Mouse (Mus musculus) frontal cortex, postnatal 36 days (tissue): ENCODE measurements around the gene Usp42.

Experiments used
- DNase-seq, 2 experiments: peaks; one replicate each; pipeline ENCODE4 v3.0.0; 2022; ENCODE audit warnings: low spot score in 2 of 2

Usp42 gene

GRCm38 (mm10) chr5:143732180-143732891 is at the start of gene Usp42:
Gene Usp42 (minus strand): TSS chr5:143732280.
- DNase-seq, result peak; percentile 95 to 97

- DNase-seq, result no peak
Measured at GRCm38 (mm10) chr5:143760508-143760907, 28.4 kb upstream of the Usp42 start.

GRCm38 (mm10) chr5:143759554-143759953 is 27.5 kb upstream of the Usp42 start:
- DNase-seq, result no peak

- DNase-seq, result peak; percentile 91 to 96
Measured at GRCm38 (mm10) chr5:143757755-143758443, 25.8 kb upstream of the Usp42 start.

DNA sequence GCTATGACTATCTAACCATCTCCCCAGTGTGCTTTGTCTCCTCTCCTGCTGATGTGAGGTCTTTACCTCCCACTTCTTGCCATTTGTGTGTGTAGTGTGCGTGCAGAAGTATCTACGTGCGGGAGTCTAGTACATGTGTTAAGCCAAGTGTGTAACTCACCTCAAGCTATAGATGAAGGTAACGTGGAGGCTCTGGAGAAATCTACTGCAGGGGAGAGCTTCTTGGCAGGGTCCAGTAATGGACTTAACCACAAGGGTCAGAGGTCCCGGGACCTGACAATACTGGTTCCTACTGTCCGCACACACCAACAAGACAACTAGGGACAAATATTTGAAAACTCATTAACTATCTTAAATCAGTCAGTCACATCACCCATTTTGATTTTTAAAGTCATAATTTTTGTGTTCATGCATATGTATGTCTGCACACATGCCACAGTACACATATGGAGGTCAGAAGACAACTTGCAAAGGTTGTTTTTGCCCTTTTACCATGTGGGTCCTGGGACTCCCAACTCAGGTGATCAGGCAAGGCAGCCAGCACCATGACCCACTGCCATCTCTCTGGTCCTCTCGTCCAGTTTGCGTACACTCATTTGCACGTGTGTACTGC is 23.6 kb upstream of the Usp42 start:
- no peak for DNase-seq

DNA sequence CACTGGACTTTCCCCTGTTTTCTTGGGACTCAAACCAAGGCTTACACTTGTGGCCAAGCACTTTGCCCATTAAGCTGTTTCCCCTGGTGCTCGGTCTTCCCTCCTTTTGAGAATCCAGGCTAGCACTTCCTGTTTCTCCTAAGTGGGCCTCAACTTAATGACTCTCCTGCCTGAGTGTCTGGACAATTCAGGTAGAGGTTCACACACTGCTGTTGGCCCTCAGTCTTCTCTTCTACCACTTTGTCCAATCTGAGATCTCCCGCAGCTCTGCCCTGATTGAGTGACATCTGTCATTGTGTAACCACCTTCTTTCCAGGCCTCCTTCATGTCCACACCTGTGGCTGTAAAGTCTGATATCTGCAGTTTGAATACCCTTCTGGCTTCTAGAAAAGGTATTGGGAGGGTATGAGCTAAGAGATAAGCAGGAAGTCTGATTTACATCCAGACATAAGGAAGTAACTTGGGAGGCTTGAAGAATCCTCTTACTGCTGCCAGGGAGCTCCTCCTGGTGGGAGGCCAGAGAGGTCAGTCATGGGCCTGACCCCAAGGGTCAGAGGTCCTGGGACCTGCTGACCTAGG is 17.6 kb upstream of the Usp42 start:
- DNase-seq, result no peak

GRCm38 (mm10) chr5:143731483-143732112 is 482 bp downstream of the Usp42 start:
- DNase-seq, result no peak

DNA sequence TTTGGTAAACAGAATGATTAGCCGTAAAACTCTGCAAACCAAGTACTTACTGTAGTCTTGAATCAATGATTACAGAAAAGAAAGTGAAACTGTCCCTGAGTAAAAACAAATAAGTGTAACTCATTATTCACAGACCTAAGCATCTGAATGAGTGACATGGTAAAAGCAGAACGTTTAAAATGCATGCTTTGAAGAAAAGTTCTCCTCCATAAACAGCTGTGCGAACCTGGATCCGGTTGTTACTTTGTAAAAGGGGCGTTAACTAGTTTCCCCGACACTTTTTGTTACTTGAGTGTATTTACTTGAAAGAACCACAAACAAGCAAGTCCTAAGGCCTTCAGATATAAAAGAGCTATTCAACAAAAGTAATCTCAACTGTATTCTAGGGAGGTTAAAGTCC is 1.2 kb downstream of the Usp42 start:
- no peak for DNase-seq

- DNase-seq, result no peak
Measured at GRCm38 (mm10) chr5:143721962-143722361, 10.1 kb downstream of the Usp42 start.

- no peak for DNase-seq
Measured at GRCm38 (mm10) chr5:143712011-143712800, 19.9 kb downstream of the Usp42 start.

DNA sequence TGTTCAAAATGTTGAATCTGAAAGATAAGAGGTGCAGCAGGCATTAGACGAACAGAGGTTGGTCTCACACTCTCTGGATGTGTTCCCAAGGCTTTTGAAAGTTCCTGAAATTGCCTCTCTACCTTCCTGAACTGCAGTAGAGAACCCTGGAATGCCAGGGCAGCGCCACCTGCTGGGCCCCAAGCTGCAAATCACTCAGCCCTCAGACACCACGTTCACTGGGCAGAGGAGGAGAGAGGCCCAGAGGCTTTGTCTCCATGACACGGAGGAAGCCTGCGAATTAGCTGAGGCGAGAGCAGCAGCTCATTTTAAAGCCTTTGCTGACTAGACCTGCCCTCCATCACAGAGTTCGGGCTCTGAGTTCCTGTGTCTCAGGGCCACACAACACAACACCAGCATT is 20.8 kb downstream of the Usp42 start:
- DNase-seq, result peak; percentile 56 to 77

DNA sequence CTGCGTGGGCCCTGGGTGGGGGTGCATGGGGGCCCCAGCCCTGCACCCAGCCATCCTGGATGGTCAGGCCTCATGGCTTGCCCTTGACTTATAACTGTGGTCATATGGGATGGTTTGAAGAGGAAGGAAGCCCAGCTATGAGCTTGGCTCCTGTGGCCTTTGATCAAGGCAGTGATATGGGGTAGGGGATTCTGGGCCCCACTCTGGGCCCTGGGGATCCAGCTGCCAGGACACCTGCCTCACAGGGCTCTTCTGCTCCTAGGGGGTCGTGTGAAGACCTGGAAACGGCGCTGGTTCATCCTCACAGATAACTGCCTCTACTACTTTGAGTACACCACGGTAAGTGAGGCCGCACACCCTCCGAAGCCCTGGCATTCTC is 25.3 kb downstream of the Usp42 start:
- DNase-seq, result no peak

DNA sequence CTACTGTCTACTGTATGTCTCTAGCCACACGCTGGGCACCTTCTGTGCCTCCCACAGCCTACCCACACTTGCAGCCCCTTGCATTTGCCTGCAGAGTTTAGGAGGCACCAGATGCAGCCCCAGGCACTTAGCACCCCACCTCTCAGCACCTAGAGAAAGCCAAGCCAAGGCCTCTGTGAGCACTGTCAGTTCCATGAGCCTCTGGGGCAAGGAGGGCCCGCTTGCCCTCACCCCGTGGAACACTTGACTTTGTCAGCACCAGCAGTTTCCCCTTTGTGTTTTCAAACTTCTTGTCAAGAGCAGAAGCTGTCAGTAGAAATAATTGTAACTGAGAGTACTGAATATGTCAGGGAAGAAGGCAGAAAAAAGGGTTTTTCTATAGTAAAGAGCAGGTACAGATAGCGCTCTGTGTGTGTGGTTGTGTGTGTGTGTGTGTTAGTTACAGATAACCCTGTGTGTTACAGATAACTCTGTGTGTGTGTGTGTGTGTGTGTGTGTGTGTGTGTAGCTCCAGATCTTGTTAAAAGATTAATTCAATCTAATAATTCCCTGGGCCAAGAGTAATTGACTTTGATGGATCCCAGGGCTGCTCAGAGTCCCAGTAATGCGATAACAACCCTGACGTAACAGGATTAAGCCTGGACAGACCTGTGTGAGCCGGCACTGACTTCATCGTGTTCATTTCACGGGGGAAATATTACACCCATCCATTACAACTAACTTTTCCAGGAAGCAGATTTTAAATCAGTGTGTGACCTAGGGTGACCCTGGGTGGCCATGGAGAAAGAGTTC is 25.9 kb downstream of the Usp42 start:
- DNase-seq, result no peak

DNA sequence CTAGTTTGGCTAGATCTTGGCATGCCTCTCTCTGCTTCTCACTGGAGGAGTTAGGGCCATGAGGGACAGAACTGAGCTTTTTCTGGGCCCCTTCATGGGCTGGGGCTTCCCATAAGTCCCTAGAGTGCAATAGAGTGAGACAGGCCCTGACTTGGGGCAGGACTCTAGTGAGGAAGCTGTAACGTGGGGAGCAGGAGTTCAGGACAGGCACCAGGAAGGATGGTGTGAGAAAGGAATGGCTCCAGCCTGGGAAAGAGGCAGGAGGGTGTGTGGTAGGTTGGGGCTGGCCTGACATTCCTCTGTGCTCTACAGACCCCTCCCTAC is 26.5 kb downstream of the Usp42 start:
- DNase-seq, result no peak

DNA sequence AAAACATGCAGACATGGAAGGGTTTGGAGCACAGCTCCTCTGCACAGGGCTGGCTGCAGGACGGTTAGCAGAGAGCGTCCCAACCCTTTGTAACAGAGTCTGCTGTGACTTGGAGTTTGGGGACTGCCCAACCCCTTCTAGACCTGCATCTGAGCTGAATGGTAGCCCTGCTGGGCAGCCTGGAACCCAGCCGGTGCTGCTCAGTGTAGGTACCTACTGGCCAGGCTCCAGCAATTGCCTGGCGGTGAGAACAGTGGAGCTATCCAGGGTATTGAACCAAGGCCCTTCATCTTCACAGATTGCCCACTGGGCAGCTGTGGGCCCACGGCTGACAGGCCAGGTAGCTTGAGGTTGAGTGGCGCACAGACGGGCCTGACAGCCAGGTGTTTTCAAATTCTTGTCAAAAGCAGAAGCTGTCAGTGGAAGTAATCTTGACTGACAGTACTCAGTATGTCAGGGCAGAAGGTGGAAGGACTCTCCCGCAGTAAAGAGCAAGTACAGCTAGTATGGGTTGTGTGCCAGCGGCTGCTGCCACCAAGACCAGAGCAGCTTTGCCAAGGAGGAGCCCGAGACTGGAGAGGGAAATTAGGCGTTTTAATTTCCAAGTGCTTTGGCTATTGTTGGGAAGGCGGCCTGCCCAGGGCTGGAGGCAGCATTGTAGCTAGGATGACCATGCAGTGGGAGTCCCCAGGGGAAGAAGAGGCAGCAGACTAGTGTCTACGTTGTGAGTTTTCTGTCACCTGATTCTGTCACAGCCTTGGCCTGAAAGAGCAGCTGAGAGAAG is 27.0 kb downstream of the Usp42 start:
- no peak for DNase-seq

GRCm38 (mm10) chr5:143701074-143701473 is 31.0 kb downstream of the Usp42 start:
- DNase-seq, result no peak

- DNase-seq, result no peak
Measured at GRCm38 (mm10) chr5:143700247-143700646, 31.8 kb downstream of the Usp42 start.

DNA sequence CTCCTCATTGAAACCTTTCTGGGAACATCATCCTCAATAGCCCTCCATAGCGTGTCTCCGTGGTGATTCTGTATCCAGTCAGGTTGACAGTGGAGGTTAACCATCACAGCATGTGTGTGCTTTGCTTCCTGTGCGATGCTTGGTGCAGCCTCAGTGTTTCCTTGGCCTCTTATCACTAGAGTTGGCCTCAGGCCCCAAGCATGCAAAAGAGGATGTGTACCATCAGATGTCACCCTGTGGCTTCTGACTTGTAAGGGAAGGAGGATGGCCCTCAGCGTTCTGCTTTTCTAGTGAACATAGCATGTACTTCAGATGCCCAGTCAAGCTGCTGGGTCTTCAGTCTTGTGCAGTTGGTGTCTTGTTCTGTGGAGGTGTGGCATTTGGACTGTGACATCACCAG is 33.6 kb downstream of the Usp42 start:
- DNase-seq, result no peak

- no peak for DNase-seq
Measured at GRCm38 (mm10) chr5:143696323-143696722, 35.8 kb downstream of the Usp42 start.

- peak; percentile 80 to 94 for DNase-seq
Measured at GRCm38 (mm10) chr5:143690926-143691325, 41.2 kb downstream of the Usp42 start.
